8 mouse cellular contexts compared by ENCODE assay signal in genomic region chr10:100016326-100016709, GRCm38 (mm10). TPM values are rescaled to one million over a fixed set of nuclear protein-coding genes. Genes with fewer than 3 reads are reported as not detected.
DNase-seq lines count a peak whose midpoint lies in the region; ATAC-seq and TF ChIP-seq lines count a peak whose summit lies in the region.

No protein-coding gene starts in this region.

- DNase-seq in brain, embryonic 14.5 days (ENCODE audit: low read depth), result peak; percentile 79
- DNase-seq in frontal cortex, adult 2 months (ENCODE audit: extremely low spot score in 1 of 2, low spot score in 1 of 2), result peak; percentile 63 to 88
- DNase-seq in hindbrain, embryonic 10.5 days (ENCODE audit: low spot score), result no peak
- peak; percentile 21 for DNase-seq in layer of hippocampus, adult 9-10 months (ENCODE audit: low spot score)
- peak; percentile 70 for DNase-seq in ovary, postnatal 36 days (ENCODE audit: low spot score)

- peaks cover 44% of the 10 kb centered on the region for H3K27me3 ChIP-seq in E14TG2a.4 (ENCODE audit: insufficient read depth, low read length)
- peaks cover 67% of the 10 kb centered on the region for H3K27me3 ChIP-seq in hindbrain, embryonic 10.5 days (ENCODE audit: insufficient read depth, poor library complexity, severe bottlenecking)
- no peaks in the 10 kb centered on the region for H3K27me3 ChIP-seq in lung, embryonic 15.5 days

- TF ChIP-seq CTCF in E14TG2a.4 (conservative IDR thresholded peaks at IDR 0.05; ENCODE audit: low read length), result no peak
- TF ChIP-seq CTCF in brain, embryonic 14.5 days (IDR thresholded peaks at IDR 0.05; ENCODE audit: borderline replicate concordance, extremely low read depth, insufficient read depth, insufficient read length), result no peak; the same call in 1 of the 2 replicates

- peak overlapping the region; percentile 88 for H3K9ac ChIP-seq in lung, embryonic 15.5 days

- H3K4me2 ChIP-seq in lung, embryonic 15.5 days, result peak overlapping the region; percentile 62

- TF ChIP-seq POLR2A in brain, embryonic 14.5 days (IDR thresholded peaks at IDR 0.05; ENCODE audit: borderline replicate concordance, extremely low read depth, insufficient read depth, insufficient read length, poor library complexity, severe bottlenecking), result no peak

- no peaks in the 10 kb centered on the region for H3K9me3 ChIP-seq in E14TG2a.4 (ENCODE audit: low read length)
- H3K9me3 ChIP-seq in hindbrain, embryonic 10.5 days, result no peaks in the 10 kb centered on the region
- no peaks in the 10 kb centered on the region for H3K9me3 ChIP-seq in lung, embryonic 15.5 days

- ATAC-seq in lung, embryonic 15.5 days (ENCODE audit: borderline replicate concordance, extremely low read depth, low FRiP score, low TSS enrichment), result peak; percentile 46; the same call in 1 of the 2 replicates
- no peak for ATAC-seq in erythroid progenitor cell, adult 5-6 weeks (replicated peaks; ENCODE audit: low FRiP score, poor library complexity, severe bottlenecking)

- no peaks in the 10 kb centered on the region for H3K36me3 ChIP-seq in E14TG2a.4 (ENCODE audit: insufficient read depth, low read length)
- H3K36me3 ChIP-seq in hindbrain, embryonic 10.5 days, result no peaks in the 10 kb centered on the region
- H3K36me3 ChIP-seq in lung, embryonic 15.5 days, result no peaks in the 10 kb centered on the region

- H3K27ac ChIP-seq in hindbrain, embryonic 10.5 days, result peak overlapping the region; percentile 76
- H3K27ac ChIP-seq in lung, embryonic 15.5 days, result peak overlapping the region; percentile 93

- H3K4me1 ChIP-seq in E14TG2a.4 (replicated peaks; ENCODE audit: low read depth, low read length), result peaks cover 15% of the 10 kb centered on the region
- peaks cover 39% of the 10 kb centered on the region for H3K4me1 ChIP-seq in hindbrain, embryonic 10.5 days (replicated peaks)
- peaks cover 48% of the 10 kb centered on the region for H3K4me1 ChIP-seq in lung, embryonic 15.5 days

- peak overlapping the region; percentile 87 for H3K4me3 ChIP-seq in E14TG2a.4 (replicated peaks; ENCODE audit: low read length)
- peak overlapping the region; percentile 67 for H3K4me3 ChIP-seq in hindbrain, embryonic 10.5 days
- H3K4me3 ChIP-seq in lung, embryonic 15.5 days, result peak overlapping the region; percentile 79

- under 1% methylated on average over 28 of the region's 28 CpGs for WGBS in hindbrain, embryonic 10.5 days
- WGBS in lung, embryonic 15.5 days, result under 1% methylated on average over 28 of the region's 28 CpGs

RNA-seq across cellular contexts. Expression of gene Kitl, which starts 0.9 kb away (rescaled TPM):
- polyA plus RNA-seq in brain, embryonic 14.5 days (2012; rRNA removed), result 21.3 and 26.7 TPM in 2 replicates
- 21.0 and 23.0 TPM in 2 replicates for polyA plus RNA-seq in frontal cortex, adult 2 months (2012; rRNA removed)
- polyA plus RNA-seq in hindbrain, embryonic 10.5 days (2016; fragmentation: Nextera tagmentation; extraction: Ambion mirVana), result 12.1 and 15.1 TPM in 2 replicates
- 41.4 and 45.6 TPM in 2 replicates for polyA plus RNA-seq in lung, embryonic 15.5 days (2015; fragmentation: Nextera tagmentation; extraction: Ambion mirVana)
- 1.4 and 3.8 TPM in 2 replicates for total RNA-seq in erythroid progenitor cell, adult 5-6 weeks (2015; ENCODE audit: low replicate concordance)
- total RNA-seq in erythroid progenitor cell, adult 5-6 weeks (2017; ENCODE audit: low replicate concordance), result 1.9 and 4.2 TPM in 2 replicates
